Mouse (Mus musculus): ENCODE data around the gene Dus4l. TPM values are rescaled to one million over a fixed set of nuclear protein-coding genes. Genes with fewer than 3 reads are reported as not detected.
"Not testable (repeated sequence)": the region's sequence is repeated elsewhere in the genome, so short reads cannot be mapped to it uniquely, and the experiment has no call there.

Gene Dus4l
- polyA plus RNA-seq, 1 experiment from 2014 or later, result 8.9 TPM

DNA sequence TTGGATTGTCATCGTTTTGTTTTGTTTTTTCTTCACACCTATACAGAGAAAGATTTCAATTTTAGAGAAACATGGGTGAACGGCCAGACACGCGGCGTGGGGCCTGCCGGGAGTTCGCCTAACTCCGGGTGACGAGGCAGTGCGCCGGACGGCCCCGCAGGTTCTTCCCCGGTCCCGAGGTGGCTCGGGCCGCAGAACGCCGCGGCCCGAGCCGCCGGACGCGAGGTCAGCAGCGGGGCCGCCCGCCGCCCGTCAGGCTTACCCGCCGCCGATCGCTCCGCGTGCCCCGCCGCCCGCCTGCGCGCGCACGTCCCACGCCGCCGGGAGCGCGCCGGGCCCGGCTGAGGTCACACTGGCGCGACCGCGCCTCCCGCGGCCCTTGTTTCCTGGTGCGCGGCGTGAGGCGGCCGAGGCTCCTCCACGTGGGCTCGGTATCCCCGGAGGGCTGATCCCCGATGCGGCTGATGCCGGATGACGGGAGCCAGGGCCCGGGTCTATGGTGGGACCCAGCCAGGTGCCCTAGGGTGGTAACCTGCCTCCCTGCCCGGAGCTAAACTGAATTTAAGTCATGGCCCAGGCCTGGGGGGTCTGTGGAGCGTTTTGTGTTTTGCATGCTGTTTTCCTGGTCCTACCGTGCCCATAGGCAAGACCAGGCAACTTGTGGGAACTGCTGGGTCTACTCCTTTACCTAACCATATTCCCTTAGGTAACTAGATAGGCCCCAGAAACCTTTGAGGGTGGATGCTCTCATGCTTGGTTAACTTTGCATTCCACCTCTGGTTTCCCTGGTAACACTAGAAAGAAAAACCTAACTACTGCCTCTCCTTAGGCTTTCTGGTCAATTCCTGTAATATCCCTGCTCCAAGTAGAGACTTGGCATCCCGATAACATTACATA lies 20.0 kb downstream of the Dus4l start, which contains the start of gene Bcap29:
TSS of gene Bcap29 (minus strand) at position 316 of the 897 bp plus-strand sequence.
- peak; percentile 90 for DNase-seq (ENCODE audit: low spot score)
- H3K4me3 ChIP-seq (ENCODE audit: low read depth, low read length), result peak within 1 kb of the TSS; percentile 56

GRCm38 (mm10) chr12:31633970-31634342 lies 20.7 kb downstream of the Dus4l start:
- 9% methylated on average over 13 of the region's 13 CpGs for whole genome bisulfite sequencing
- Histone ChIP-seq H3K27ac (ENCODE audit: low read length) (peak overlapping the region; percentile 68; the same call in 1 of the 2 replicates), H3K27me3 (replicated peaks; ENCODE audit: insufficient read depth, low read length) (no peaks in the 10 kb centered on the region), H3K4me1 (ENCODE audit: insufficient read depth, low read depth, low read length) (no peaks in the 10 kb centered on the region; the same call in 1 of the 2 replicates), H3K36me3 (ENCODE audit: insufficient read depth, low read length) (no peaks in the 10 kb centered on the region), H3K9ac (replicated peaks; ENCODE audit: low read depth) (peak overlapping the region; percentile 68), H3K4me3 (ENCODE audit: low read depth, low read length) (peak overlapping the region; percentile 56), H3K4me2 (replicated peaks; ENCODE audit: low read depth, low read length) (peak overlapping the region; percentile 77), H3K9me3 (ENCODE audit: low read length) (no peaks in the 10 kb centered on the region)
- DNase-seq (ENCODE audit: low spot score) (peak; percentile 40), ATAC-seq (peak; percentile 53)
- TF ChIP-seq EP300 (IDR thresholded peaks at IDR 0.05) (no peak), CTCF (IDR thresholded peaks at IDR 0.05) (no peak)

More for the DNA sequence above, 20.0 kb downstream of the Dus4l start, which contains the start of gene Bcap29:
- Histone ChIP-seq H3K4me1 (ENCODE audit: insufficient read depth, low read depth, low read length) (no peaks in the 10 kb centered on the region; the same call in 1 of the 2 replicates), H3K9me3 (ENCODE audit: low read length) (no peaks in the 10 kb centered on the region), H3K4me2 (replicated peaks; ENCODE audit: low read depth, low read length) (peak within 1 kb of the TSS; percentile 77), H3K9ac (replicated peaks; ENCODE audit: low read depth) (peak within 1 kb of the TSS; percentile 68), H3K36me3 (ENCODE audit: insufficient read depth, low read length) (no peaks in the 10 kb centered on the region), H3K27me3 (replicated peaks; ENCODE audit: insufficient read depth, low read length) (no peaks in the 10 kb centered on the region), H3K27ac (ENCODE audit: low read length) (peak within 1 kb of the TSS; percentile 68)
- WGBS, result 2% methylated on average over 65 of the region's 73 CpGs
- TF ChIP-seq CTCF (IDR thresholded peaks at IDR 0.05) (no peak), EP300 (IDR thresholded peaks at IDR 0.05) (no peak)
- peak; percentile 98 for ATAC-seq

DNA sequence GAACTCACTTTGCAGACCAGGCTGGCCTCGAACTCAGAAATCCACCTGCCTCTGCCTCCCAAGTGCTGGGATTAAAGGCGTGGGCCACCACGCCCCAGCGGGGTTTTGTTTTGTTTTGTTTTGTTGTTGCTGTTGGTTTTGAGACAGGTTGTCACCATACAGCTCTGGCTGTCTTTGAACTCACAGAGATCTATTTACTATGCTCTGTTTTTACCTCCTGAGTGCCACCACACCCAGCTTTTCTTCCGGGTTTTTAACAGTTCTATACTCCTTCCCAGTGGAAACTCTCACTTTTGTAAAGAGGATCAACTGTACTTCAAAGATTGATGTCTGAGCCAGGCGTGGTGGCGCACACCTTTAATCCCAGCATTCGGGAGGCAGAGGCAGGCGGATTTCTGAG lies 26.2 kb downstream of the Dus4l start:
- H3K36me3 ChIP-seq (ENCODE audit: insufficient read depth, low read length), result not testable (repeated sequence)

GRCm38 (mm10) chr12:31625016-31625415 lies 29.6 kb downstream of the Dus4l start:
- no peaks in the 10 kb centered on the region for H3K27me3 ChIP-seq (replicated peaks; ENCODE audit: insufficient read depth, low read length)
- H3K4me1 ChIP-seq (ENCODE audit: insufficient read depth, low read depth, low read length), result no peaks in the 10 kb centered on the region
- H3K27ac ChIP-seq (ENCODE audit: low read length), result no peak overlapping the region
- no peak overlapping the region for H3K9ac ChIP-seq (replicated peaks; ENCODE audit: low read depth)
- no peaks in the 10 kb centered on the region for H3K9me3 ChIP-seq (ENCODE audit: low read length)
- H3K4me3 ChIP-seq (ENCODE audit: low read depth, low read length), result no peak overlapping the region
- 0 out of 2 replicates have a peak, but pooled peaks cover 6% of the 10 kb centered on the region for H3K36me3 ChIP-seq (ENCODE audit: insufficient read depth, low read length)
- ATAC-seq (no peak), DNase-seq (ENCODE audit: low spot score) (no peak)
- TF ChIP-seq EP300 (IDR thresholded peaks at IDR 0.05), result no peak
- 90% methylated on average over 1 of the region's 1 CpGs for WGBS
- no peak overlapping the region for H3K4me2 ChIP-seq (replicated peaks; ENCODE audit: low read depth, low read length)

More for the DNA sequence above, 26.2 kb downstream of the Dus4l start:
- WGBS, result 91% methylated on average over 9 of the region's 9 CpGs
- DNase-seq (ENCODE audit: low spot score); ATAC-seq; H3K9me3 ChIP-seq (ENCODE audit: low read length); H3K27me3 ChIP-seq (replicated peaks; ENCODE audit: insufficient read depth, low read length); H3K4me1 ChIP-seq (ENCODE audit: insufficient read depth, low read depth, low read length); H3K9ac ChIP-seq (replicated peaks; ENCODE audit: low read depth); H3K27ac ChIP-seq (ENCODE audit: low read length); H3K4me2 ChIP-seq (replicated peaks; ENCODE audit: low read depth, low read length); H3K4me3 ChIP-seq (ENCODE audit: low read depth, low read length): not testable (repeated sequence)

DNA sequence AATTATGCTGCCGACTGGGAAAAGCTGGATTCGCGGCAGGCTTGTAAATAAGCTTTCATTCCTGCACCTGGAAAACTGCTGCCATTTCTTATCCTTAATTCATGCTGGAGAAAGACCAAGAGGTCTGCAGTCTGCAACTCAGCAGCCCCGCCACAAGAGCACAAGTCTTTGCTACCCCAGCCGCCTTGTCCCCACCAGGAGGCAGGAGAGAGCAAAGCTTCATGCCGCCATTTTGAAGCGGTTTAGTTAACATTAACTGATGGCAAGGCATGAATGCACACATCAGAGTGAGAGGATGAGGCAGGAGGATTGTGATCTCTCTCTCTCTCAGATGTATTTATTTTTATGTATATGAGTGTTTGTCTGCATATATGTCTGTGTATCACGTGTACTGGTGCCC lies 34.5 kb downstream of the Dus4l start:
- no peak overlapping the region for H3K4me3 ChIP-seq (ENCODE audit: low read depth, low read length)
- ATAC-seq (no peak), DNase-seq (ENCODE audit: low spot score) (no peak)
- no peak overlapping the region for H3K27ac ChIP-seq (ENCODE audit: low read length)
- 77% methylated on average over 8 of the region's 8 CpGs for WGBS
- H3K9me3 ChIP-seq (ENCODE audit: low read length), result no peaks in the 10 kb centered on the region
- H3K4me1 ChIP-seq (ENCODE audit: insufficient read depth, low read depth, low read length), result no peaks in the 10 kb centered on the region
- no peaks in the 10 kb centered on the region for H3K27me3 ChIP-seq (replicated peaks; ENCODE audit: insufficient read depth, low read length)
- no peak overlapping the region for H3K4me2 ChIP-seq (replicated peaks; ENCODE audit: low read depth, low read length)
- no peak overlapping the region for H3K9ac ChIP-seq (replicated peaks; ENCODE audit: low read depth)
- TF ChIP-seq CTCF (IDR thresholded peaks at IDR 0.05), result peak; percentile 27
- no peak for TF ChIP-seq EP300 (IDR thresholded peaks at IDR 0.05)
- 0 out of 2 replicates have a peak, but pooled peaks cover 3% of the 10 kb centered on the region for H3K36me3 ChIP-seq (ENCODE audit: insufficient read depth, low read length)

DNA sequence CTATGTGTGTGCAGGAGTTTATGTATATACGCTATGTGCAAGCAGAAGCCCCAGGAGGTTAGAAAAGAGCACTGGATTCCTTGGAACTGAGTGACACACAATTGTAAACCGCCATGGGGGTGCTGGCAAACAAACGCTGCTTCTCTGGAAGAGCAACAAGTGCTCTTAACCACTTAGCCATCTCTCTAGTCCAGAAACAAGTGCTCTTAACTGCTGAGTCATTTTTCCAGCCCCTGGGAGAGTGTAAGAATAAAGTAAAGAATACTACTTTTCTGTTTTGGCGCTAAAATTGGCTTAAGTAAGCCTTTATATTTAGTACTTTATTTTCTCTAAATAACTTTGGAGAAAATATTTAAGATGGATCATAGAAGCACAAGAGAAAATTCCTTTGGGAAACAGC lies 41.3 kb downstream of the Dus4l start:
- WGBS, result 55% methylated on average over 4 of the region's 4 CpGs
- no peaks in the 10 kb centered on the region for H3K27me3 ChIP-seq (replicated peaks; ENCODE audit: insufficient read depth, low read length)
- DNase-seq (ENCODE audit: low spot score) (peak; percentile 74), ATAC-seq (peak; percentile 76)
- H3K9ac ChIP-seq (replicated peaks; ENCODE audit: low read depth), result no peak overlapping the region
- H3K27ac ChIP-seq (ENCODE audit: low read length), result no peak overlapping the region
- H3K4me3 ChIP-seq (ENCODE audit: low read depth, low read length), result no peak overlapping the region
- TF ChIP-seq CTCF (IDR thresholded peaks at IDR 0.05), result no peak
- TF ChIP-seq EP300 (IDR thresholded peaks at IDR 0.05), result peak; percentile 83
- H3K4me1 ChIP-seq (ENCODE audit: insufficient read depth, low read depth, low read length), result no peaks in the 10 kb centered on the region
- no peaks in the 10 kb centered on the region for H3K9me3 ChIP-seq (ENCODE audit: low read length)
- H3K4me2 ChIP-seq (replicated peaks; ENCODE audit: low read depth, low read length), result no peak overlapping the region
- H3K36me3 ChIP-seq (ENCODE audit: insufficient read depth, low read length), result 0 out of 2 replicates have a peak, but pooled peaks cover 3% of the 10 kb centered on the region
